Mouse (Mus musculus): Measurements from ENCODE around the gene Cldn15. TPM values are rescaled to one million over a fixed set of nuclear protein-coding genes. Genes with fewer than 3 reads are reported as not detected.

Gene Cldn15
- total and polyA plus RNA-seq, 2 experiments from 2014 or later, result 0.07 to 0.38 TPM

DNA sequence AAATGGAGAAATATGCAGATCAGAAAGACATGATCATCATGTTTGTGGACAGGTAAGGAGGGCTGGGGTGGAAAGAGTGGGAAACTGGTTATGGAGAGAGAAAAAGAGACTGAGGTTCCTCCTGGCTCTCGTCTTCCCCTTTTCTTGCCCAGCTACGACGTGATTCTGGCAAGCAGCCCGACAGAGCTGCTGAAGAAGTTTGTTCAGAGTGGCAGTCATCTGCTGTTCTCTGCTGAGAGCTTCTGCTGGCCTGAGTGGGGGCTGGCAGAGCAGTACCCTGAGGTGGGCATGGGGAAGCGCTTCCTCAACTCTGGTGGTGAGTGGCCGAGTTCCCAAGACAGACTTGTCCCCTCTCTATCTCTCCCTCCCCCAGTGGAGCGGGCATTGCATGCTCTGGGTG, 22.0 kb downstream of the Cldn15 start:
- DNase-seq (ENCODE audit: low spot score) (no peak), ATAC-seq (ENCODE audit: low FRiP score) (no peak)
- no peaks in the 10 kb centered on the region for H3K9me3 ChIP-seq (ENCODE audit: low read length)
- WGBS, result 66% methylated on average over 7 of the region's 7 CpGs
- peak overlapping the region; percentile 99; the same call in 1 of the 2 replicates for H3K9ac ChIP-seq (replicated peaks; ENCODE audit: low read length, poor library complexity, severe bottlenecking)
- no peak for TF ChIP-seq CTCF (IDR thresholded peaks at IDR 0.05)
- peak overlapping the region; percentile 88 for H3K4me3 ChIP-seq (ENCODE audit: low read depth, low read length)
- peaks cover 50% of the 10 kb centered on the region for H3K36me3 ChIP-seq (ENCODE audit: insufficient read depth, low read length)
- peak overlapping the region; percentile 85 for H3K4me2 ChIP-seq (ENCODE audit: low read depth, low read length, poor library complexity, severe bottlenecking)
- peaks cover 10% of the 10 kb centered on the region; the same call in 1 of the 2 replicates for H3K4me1 ChIP-seq (ENCODE audit: insufficient read depth, low read length)
- no peaks in the 10 kb centered on the region for H3K27me3 ChIP-seq (ENCODE audit: insufficient read depth, low read length)
- 0 out of 2 replicates have a peak overlapping the region, but pooled peaks have one; percentile 92 for H3K27ac ChIP-seq (ENCODE audit: low read depth, low read length)

DNA sequence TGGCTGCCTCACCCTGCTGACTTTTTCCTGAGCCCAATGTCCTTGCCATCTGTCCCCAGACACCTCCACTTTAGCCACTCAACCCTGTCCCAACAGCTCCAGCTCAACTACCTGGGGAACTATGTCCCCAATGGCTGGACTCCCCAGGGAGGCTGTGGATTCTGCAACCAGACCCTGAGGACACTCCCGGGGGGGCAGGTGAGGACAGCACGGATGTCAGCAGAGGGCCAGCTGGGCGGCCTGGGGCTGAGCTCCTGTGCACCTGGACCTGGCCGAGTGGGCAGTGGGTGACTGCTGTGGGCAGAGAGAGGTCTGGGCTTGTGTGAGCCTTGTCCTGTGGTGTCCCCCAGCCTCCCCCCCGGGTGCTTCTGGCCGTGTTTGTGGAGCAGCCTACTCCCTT, 23.4 kb downstream of the Cldn15 start:
- Histone ChIP-seq H3K9me3 (ENCODE audit: low read length) (no peaks in the 10 kb centered on the region), H3K4me2 (ENCODE audit: low read depth, low read length, poor library complexity, severe bottlenecking) (no peak overlapping the region), H3K4me1 (ENCODE audit: insufficient read depth, low read length) (peaks cover 10% of the 10 kb centered on the region; the same call in 1 of the 2 replicates), H3K4me3 (ENCODE audit: low read depth, low read length) (no peak overlapping the region), H3K27ac (ENCODE audit: low read depth, low read length) (no peak overlapping the region), H3K9ac (replicated peaks; ENCODE audit: low read length, poor library complexity, severe bottlenecking) (no peak overlapping the region), H3K36me3 (ENCODE audit: insufficient read depth, low read length) (peaks cover 56% of the 10 kb centered on the region), H3K27me3 (ENCODE audit: insufficient read depth, low read length) (no peaks in the 10 kb centered on the region)
- 97% methylated on average over 6 of the region's 6 CpGs for WGBS
- no peak for DNase-seq (ENCODE audit: low spot score)
- TF ChIP-seq CTCF (IDR thresholded peaks at IDR 0.05), result no peak
- ATAC-seq (ENCODE audit: low FRiP score), result no peak

DNA sequence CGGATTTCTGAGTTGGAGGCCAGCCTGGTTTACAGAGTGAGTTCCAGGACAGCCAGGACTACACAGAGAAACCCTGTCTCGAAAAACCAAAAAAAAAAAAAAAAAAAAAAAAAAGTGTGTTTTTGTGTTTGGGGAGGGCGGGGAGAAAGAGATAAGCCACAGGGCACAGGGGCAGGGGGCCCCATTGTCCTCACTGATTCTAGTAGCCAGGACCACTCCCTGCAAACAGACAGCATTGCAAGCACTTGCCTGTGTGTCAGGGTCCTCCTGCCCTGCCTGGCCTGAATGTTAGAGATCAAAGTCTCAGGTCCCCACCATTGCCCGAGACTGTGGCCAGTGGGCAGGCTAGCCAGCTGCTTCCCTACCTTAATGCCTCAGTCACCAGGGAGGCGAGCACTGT, 33.0 kb downstream of the Cldn15 start:
- no peaks in the 10 kb centered on the region for H3K9me3 ChIP-seq (ENCODE audit: low read length)
- ATAC-seq (ENCODE audit: low FRiP score) (no peak), DNase-seq (ENCODE audit: low spot score) (no peak)
- H3K27me3 ChIP-seq (ENCODE audit: insufficient read depth, low read length), result no peaks in the 10 kb centered on the region
- 65% methylated on average over 3 of the region's 5 CpGs for WGBS
- no peak overlapping the region for H3K27ac ChIP-seq (ENCODE audit: low read depth, low read length)
- TF ChIP-seq CTCF (IDR thresholded peaks at IDR 0.05), result no peak
- no peak overlapping the region for H3K4me3 ChIP-seq (ENCODE audit: low read depth, low read length)
- H3K4me2 ChIP-seq (ENCODE audit: low read depth, low read length, poor library complexity, severe bottlenecking), result no peak overlapping the region
- H3K9ac ChIP-seq (replicated peaks; ENCODE audit: low read length, poor library complexity, severe bottlenecking), result no peak overlapping the region
- H3K4me1 ChIP-seq (ENCODE audit: insufficient read depth, low read length), result no peaks in the 10 kb centered on the region
- peaks cover 21% of the 10 kb centered on the region for H3K36me3 ChIP-seq (ENCODE audit: insufficient read depth, low read length)

- TF ChIP-seq CTCF (IDR thresholded peaks at IDR 0.05), result no peak
- Histone ChIP-seq H3K9me3 (ENCODE audit: low read length) (no peaks in the 10 kb centered on the region), H3K4me1 (ENCODE audit: insufficient read depth, low read length) (no peaks in the 10 kb centered on the region), H3K4me2 (ENCODE audit: low read depth, low read length, poor library complexity, severe bottlenecking) (no peak overlapping the region), H3K27ac (ENCODE audit: low read depth, low read length) (no peak overlapping the region), H3K4me3 (ENCODE audit: low read depth, low read length) (no peak overlapping the region), H3K27me3 (ENCODE audit: insufficient read depth, low read length) (no peaks in the 10 kb centered on the region), H3K36me3 (ENCODE audit: insufficient read depth, low read length) (peaks cover 9% of the 10 kb centered on the region), H3K9ac (replicated peaks; ENCODE audit: low read length, poor library complexity, severe bottlenecking) (no peak overlapping the region)
- DNase-seq (ENCODE audit: low spot score) (no peak), ATAC-seq (ENCODE audit: low FRiP score) (no peak)
- WGBS, result 83% methylated on average over 2 of the region's 2 CpGs
Observed at GRCm38 (mm10) chr5:137000612-137001011, 34.2 kb downstream of the Cldn15 start.

DNA sequence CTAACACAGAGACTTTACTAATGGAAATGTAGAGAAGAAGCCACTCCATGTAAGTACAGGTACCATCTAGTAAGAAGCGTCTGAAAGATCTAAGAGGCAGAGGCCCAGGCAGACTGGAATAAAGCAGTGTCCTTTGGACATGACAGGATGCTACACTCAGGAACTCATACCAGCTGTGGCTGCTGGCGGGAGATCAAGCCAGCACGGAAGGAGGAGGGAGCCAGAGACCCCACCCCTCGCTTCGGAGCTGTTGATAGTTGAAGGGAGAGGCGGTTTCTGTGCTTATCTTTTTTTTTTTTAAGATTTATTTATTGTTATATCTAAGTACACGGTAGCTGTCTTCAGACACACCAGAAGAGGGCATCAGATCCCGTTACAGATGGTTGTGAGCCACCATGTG, 40.9 kb downstream of the Cldn15 start:
- 68% methylated on average over 8 of the region's 8 CpGs for WGBS
- H3K4me1 ChIP-seq (ENCODE audit: insufficient read depth, low read length), result no peaks in the 10 kb centered on the region

DNA sequence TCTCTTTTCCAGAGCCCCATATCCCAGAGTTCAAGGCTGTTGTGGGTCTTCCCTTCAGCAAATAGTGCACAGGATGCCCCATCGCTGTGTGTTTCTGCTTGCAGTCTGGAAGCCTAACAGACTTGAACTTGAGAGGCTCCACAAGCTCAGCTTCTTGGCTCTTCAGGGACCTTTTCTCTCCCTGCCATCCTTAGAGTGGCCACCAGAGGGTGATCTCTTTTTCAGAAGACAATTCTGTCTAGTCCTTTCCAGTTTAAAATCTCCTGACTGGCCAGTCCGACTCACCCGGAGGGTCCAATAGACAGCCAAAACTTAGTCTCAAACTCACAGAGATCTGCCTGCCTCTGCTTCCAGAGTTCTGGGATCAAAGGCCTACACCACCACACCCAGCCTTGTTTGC, 43.6 kb downstream of the Cldn15 start:
- WGBS, result 26% methylated on average over 3 of the region's 3 CpGs
- no peaks in the 10 kb centered on the region for H3K27me3 ChIP-seq (ENCODE audit: insufficient read depth, low read length)
- peak; percentile 74 for TF ChIP-seq CTCF (IDR thresholded peaks at IDR 0.05)
- no peaks in the 10 kb centered on the region for H3K36me3 ChIP-seq (ENCODE audit: insufficient read depth, low read length)
- DNase-seq (ENCODE audit: low spot score), result peak; percentile 58
- H3K9me3 ChIP-seq (ENCODE audit: low read length), result no peaks in the 10 kb centered on the region
- no peak overlapping the region for H3K27ac ChIP-seq (ENCODE audit: low read depth, low read length)
- H3K4me1 ChIP-seq (ENCODE audit: insufficient read depth, low read length), result no peaks in the 10 kb centered on the region
- H3K4me2 ChIP-seq (ENCODE audit: low read depth, low read length, poor library complexity, severe bottlenecking), result no peak overlapping the region
- H3K4me3 ChIP-seq (ENCODE audit: low read depth, low read length), result no peak overlapping the region
- no peak overlapping the region for H3K9ac ChIP-seq (replicated peaks; ENCODE audit: low read length, poor library complexity, severe bottlenecking)
- no peak for ATAC-seq (ENCODE audit: low FRiP score)

More for the DNA sequence above, 40.9 kb downstream of the Cldn15 start:
- TF ChIP-seq CTCF (IDR thresholded peaks at IDR 0.05), result no peak
- no peak overlapping the region for H3K27ac ChIP-seq (ENCODE audit: low read depth, low read length)
- H3K9me3 ChIP-seq (ENCODE audit: low read length), result no peaks in the 10 kb centered on the region
- H3K27me3 ChIP-seq (ENCODE audit: insufficient read depth, low read length), result no peaks in the 10 kb centered on the region
- no peak for ATAC-seq (ENCODE audit: low FRiP score)
- H3K4me3 ChIP-seq (ENCODE audit: low read depth, low read length), result no peak overlapping the region
- no peak overlapping the region for H3K4me2 ChIP-seq (ENCODE audit: low read depth, low read length, poor library complexity, severe bottlenecking)
- no peaks in the 10 kb centered on the region for H3K36me3 ChIP-seq (ENCODE audit: insufficient read depth, low read length)
- no peak overlapping the region for H3K9ac ChIP-seq (replicated peaks; ENCODE audit: low read length, poor library complexity, severe bottlenecking)
- no peak for DNase-seq (ENCODE audit: low spot score)
